Mouse (Mus musculus) CH12.LX (cell line): ENCODE data around the gene Mme.

Experiments
- CTCF ChIP-seq, 2 experiments: IDR thresholded peaks in 1 of 2; conservative IDR thresholded peaks in 1 of 2; 2 replicates each; pipeline ENCODE4 v1.5.1; 2011 to 2012; ENCODE audit warnings: low read depth in 2 of 2, low read length in 2 of 2, improper control_type of control experiment in 1 of 2, inconsistent platforms in 1 of 2, mild to moderate bottlenecking in 1 of 2, moderate library complexity in 1 of 2
- POLR2A ChIP-seq: IDR thresholded peaks from 2 replicates; pipeline ENCODE4 v1.6.1; 2011; ENCODE audit warnings: low read depth, mild to moderate bottlenecking, improper control_type of control experiment, low read length
- POLR2AphosphoS2 ChIP-seq: IDR thresholded peaks from 2 replicates; pipeline ENCODE4 v1.6.1; 2011; ENCODE audit warnings: low read depth, low read length, improper control_type of control experiment

GRCm38 (mm10) chr3:63423552-63423951 lies 182.2 kb downstream of the Mme start:
- TF ChIP-seq POLR2A (no peak), CTCF (conservative IDR thresholded peaks at IDR 0.05 in 1 of 2, IDR thresholded peaks at IDR 0.05 in 1 of 2; ENCODE audit: low read depth in 2 of 2, low read length in 2 of 2) (no peak), POLR2AphosphoS2 (no peak)
